Mouse (Mus musculus) left cerebral cortex, adult 2 months (tissue): ENCODE measurements around the gene Cd2. TPM values are rescaled to one million over a fixed set of nuclear protein-coding genes. Genes with fewer than 3 reads are reported as not detected.

Source experiments
- DNase-seq, 2 experiments: peaks; one replicate each; pipeline ENCODE4 v3.0.0; 2021 to 2022; ENCODE audit warnings: low spot score in 2 of 2, mixed read lengths in 1 of 2; ENCODE audit errors: extremely low spot score in 1 of 2
- H3K27ac ChIP-seq: fragments of 200-600 bp; 2 replicates; pipeline ENCODE4 v1.8.1; 2022
- H3K4me3 ChIP-seq: fragments of 200-600 bp; 2 replicates; pipeline ENCODE4 v1.8.1; 2022
- CTCF ChIP-seq: fragments of 200-600 bp; IDR thresholded peaks from 2 replicates; pipeline ENCODE4 v1.8.1; 2022; ENCODE audit warnings: antibody characterized with exemption, mild to moderate bottlenecking, moderate library complexity
- intact Hi-C: fragments of 180-260 bp; cut with DNase I; formaldehyde crosslinking; loops from one replicate; pipeline ENCODE4 v1.15.1; 2025
- total RNA-seq, 2 experiments: library from RNA; stranded (reverse); gene quantifications; 2 replicates each; pipeline ENCODE4 v1.2.3; 2021

Cd2 gene
- total RNA-seq, 2 experiments from 2014 or later: not detected

DNA sequence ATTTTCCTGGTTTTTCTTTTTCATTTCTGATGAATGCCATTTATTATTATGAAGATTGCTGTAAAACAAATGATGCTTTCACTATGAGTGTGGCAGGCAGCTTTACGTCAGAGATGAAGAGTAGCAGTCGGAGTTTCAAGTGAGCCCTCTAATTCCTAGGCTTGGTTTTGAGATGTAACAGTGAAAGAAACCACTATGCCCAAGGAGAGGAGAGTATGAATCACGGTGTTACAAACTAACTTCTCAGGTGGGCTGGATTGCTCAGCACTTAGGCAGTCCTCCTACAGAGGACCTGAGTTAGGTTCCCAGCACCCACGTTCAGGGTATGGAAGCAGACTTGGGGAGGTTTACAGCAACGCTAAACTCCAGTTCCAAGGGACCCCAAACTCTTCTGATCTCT, 52.4 kb downstream of the Cd2 start:
- no peak overlapping the region for H3K27ac ChIP-seq
- intact Hi-C loops: no loop called here
- TF ChIP-seq CTCF: no peak
- no peak for DNase-seq
- H3K4me3 ChIP-seq: no peak overlapping the region

- no peak overlapping the region for H3K4me3 ChIP-seq
- no peak overlapping the region for H3K27ac ChIP-seq
- no peak for DNase-seq
- intact Hi-C loops: no loop called here
- TF ChIP-seq CTCF: no peak
Measured at GRCm38 (mm10) chr3:101233424-101233823, 54.3 kb downstream of the Cd2 start.

DNA sequence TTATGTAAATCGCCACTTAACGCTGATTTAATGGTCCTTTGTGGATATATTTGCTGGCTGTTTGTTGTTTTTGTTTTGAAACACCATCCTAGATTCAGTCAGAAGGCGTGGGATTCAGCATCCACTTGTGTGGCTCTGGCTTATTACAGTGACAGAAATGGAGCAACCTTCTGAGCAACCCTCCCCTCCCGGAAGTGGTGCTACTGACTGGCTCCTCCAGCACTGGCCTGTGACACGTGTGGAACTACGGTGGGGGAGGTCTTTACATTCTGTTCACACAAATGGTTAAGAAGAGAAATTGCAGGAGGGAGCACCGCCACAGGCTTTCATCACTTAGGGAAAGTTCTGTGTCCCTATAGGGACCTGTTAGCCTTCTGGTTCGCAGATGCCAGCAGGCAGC, 55.2 kb downstream of the Cd2 start:
- TF ChIP-seq CTCF: no peak
- intact Hi-C loops: no loop called here

GRCm38 (mm10) chr3:101230201-101230600, 57.5 kb downstream of the Cd2 start:
- DNase-seq: no peak
- TF ChIP-seq CTCF: no peak
- H3K27ac ChIP-seq: no peak overlapping the region
- no peak overlapping the region for H3K4me3 ChIP-seq
- intact Hi-C loops: no loop called here

More for the DNA sequence above, 55.2 kb downstream of the Cd2 start:
- no peak for DNase-seq
- Histone ChIP-seq H3K27ac (no peak overlapping the region), H3K4me3 (no peak overlapping the region)

GRCm38 (mm10) chr3:101229551-101229930, 58.2 kb downstream of the Cd2 start:
- no peak for TF ChIP-seq CTCF
- Histone ChIP-seq H3K27ac (no peak overlapping the region), H3K4me3 (no peak overlapping the region)
- DNase-seq: no peak
- intact Hi-C loops: no loop called here

GRCm38 (mm10) chr3:101228868-101229550, 58.7 kb downstream of the Cd2 start:
- intact Hi-C loops: no loop called here
- DNase-seq: no peak
- no peak for TF ChIP-seq CTCF
- Histone ChIP-seq H3K27ac (0 out of 2 replicates have a peak overlapping the region, but pooled peaks have one; percentile 13), H3K4me3 (no peak overlapping the region)

DNA sequence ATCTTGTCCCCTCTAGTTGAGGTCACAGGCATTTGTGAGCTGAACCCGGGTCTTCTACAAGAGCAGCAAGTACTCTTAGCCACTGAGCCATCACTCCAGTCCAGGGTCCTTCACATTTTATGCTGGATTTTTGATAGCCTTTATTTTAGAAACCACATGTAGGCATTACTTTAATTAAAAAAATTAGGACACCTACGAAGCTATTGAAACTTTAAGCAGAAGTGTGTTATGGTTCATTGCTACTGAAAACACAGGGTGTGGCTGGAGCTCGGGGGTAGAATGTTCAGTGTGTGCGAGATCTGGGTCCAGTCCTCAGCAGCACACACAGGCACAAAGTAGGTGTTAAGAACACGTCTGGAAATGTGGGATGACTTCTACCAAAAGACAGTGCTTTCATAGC, 59.7 kb downstream of the Cd2 start:
- no peak for TF ChIP-seq CTCF
- no peak for DNase-seq

More for the DNA sequence above, 59.7 kb downstream of the Cd2 start:
- H3K27ac ChIP-seq: no peak overlapping the region
- H3K4me3 ChIP-seq: no peak overlapping the region
- intact Hi-C loops: no loop called here

Other genes starting within 250 kb of the Cd2 start
- gene Ptgfrn, start 177.7 kb downstream of the Cd2 start, total RNA-seq: 10 to 100 TPM; 39.7 to 40.7 TPM
- gene Igsf3, start 89.1 kb upstream of the Cd2 start, total RNA-seq: 10 to 100 TPM; 22.0 to 23.7 TPM